Mouse (Mus musculus): ENCODE results near the gene 1520401A03Rik.

The 1520401A03Rik gene

DNA sequence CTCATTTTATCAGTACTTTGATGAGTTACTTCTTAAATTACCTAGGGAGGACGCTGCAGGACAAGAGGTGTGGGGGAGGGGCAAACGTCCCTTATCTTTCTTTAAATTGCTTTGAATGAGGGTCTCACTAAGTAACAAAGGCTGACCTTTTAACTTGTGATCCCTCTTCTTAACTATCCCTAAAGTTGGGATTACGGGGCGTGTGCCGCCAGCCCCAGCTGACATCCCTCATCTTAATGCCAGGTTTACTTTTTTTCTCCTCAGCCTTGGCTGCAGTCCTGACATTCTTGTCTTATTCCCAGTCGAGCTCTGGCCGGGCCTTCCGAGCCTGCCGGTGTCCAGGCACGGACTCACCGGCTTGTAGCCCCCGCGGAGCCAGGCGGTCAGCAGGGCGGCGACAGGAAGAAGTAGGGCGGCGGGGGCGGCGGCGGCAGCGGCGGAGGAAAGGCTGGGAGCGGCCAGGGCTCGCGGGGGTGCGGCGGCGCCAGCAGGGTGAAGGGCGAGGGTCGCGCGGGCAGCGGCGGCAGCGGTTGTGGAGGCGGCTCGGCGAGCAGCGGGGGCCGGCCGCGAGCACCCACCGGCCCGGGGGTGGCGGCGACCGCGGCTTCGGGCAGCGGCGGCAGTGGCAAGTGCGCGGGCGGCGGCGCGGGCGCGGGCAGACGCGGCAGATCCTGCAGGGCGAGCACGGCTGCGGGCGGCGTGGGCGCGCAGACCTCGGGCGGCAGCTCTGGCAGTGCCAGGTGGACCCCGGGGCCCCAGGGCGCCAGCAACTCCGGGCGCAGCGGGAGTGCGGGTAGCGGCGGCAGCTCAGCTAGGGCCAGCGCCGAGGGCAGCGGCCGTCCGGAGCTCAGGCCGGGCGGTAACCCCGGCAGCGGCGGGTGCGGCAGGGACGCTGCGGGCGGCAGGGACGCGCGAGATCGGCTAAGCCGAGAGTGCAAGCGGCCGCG is 23.2 kb downstream of the 1520401A03Rik start:
- peak; percentile 54 for DNase-seq

DNA sequence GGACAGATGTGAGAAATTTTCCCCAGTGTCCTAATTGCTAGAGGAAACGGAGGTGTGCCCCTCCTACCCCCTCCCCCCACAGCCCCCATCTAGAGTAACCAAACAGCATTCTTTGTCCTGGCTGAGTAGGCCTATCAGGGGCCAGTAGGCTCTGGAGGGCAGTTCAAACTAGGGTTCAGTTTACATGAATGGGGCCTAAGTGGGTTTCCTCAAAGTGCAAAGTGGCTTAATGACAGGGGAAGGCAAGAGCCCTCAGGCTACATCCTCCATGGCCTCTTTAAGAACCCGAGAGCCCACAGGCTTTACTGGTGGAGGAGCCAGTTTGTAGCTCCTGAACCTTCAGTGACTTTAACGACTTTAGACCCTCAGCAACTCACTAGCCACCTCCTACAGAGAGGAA is 26.8 kb downstream of the 1520401A03Rik start:
- DNase-seq: no peak

DNA sequence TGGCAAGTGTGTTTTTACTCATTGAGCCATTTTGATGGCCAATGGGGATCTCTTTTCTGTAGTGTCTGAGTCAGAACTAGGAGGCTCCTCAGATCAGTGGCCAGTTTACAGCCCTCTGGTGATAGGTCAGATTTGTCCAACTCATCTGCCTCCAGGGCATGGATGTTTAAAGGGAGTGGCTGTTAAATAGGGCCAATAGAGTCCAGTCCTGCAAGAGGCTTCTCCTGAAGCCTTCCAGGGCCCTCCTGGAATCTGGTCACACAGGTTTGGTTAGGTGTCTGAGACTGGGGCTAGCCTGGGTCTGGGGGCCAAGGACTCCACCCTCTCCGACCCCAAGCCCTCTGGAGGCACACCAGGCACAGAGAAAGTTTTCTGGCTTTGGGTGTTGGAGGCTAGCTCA is 28.1 kb downstream of the 1520401A03Rik start:
- DNase-seq: no peak

DNA sequence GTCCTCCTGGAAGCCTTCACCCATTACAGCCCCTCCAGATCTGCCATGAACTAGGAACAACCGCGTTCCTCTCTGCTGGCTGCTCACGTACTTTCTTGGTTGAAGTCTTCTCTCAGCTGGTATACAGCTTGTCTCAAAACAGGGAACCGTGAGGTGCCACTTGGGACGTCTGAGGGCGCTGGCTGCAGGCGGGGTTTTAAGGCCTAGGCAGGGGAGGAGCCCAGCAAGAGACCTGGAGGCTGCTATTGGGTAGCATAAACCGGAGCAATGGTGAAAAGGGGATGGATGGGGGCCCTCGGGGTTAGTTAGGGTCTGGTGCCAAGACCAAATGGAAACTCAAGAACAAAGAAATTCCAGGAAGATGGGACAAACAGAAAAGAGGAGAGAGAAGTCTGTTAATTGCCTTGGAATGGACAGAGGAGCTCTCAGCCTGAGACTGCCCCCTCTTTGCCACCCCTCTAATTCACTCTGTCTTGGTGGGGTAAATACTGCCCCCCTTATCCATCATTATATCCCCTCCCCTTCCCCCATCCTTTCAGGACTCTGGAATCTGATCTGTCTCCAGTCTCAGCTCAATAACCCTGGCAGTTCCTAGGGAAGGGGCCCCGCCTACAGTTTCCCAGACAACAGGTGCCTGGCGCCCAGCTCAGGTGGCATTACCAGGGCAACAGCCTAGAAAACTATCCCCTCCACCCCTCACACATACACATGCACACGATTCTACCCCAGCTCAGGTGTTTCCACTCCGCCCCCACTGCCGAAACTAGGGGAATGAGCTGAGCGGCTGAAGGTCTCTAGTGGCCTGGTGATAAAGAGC is 38.5 kb downstream of the 1520401A03Rik start, which contains the start of gene Cldn9:
Cldn9 (minus strand) TSS at position 171 of the 817 bp plus-strand sequence.
- DNase-seq: no peak

DNA sequence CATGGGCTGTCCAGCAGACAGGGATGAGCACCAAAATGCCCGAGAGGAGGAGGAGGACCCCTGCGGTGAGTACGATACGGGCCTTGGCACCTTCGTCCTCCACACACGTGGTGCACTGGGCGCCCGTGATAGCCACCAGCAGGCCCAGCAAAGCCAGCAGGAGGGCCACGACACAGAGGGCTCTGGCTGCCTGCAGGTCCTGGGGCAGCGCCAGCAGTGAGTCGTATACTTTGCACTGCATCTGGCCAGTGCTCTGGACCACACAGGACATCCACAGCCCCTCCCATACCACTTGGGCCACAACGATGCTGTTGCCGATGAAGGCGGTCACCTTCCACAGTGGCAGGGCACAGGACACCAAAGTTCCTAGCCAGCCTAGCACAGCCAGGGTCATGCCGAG is 39.4 kb downstream of the 1520401A03Rik start:
- no peak for DNase-seq

DNA sequence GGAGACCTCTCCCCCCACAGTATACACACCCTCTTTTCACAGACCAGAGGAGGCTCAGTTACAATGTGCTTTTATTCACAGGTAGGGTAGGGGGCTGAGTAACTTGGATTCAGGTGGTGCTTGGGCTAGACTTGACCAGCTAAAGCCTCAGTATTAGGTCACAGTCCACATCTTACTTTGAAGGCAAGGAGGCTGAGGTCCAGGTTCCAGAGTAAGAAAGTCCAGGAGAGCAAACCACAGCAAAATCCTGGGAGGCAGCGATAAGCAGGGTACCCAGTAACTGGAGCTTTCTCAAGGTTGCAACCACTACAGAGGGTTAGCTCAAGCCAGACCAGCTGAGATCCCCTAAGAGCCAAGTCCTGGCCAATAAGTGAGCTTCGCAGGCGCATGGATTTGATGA is 40.1 kb downstream of the 1520401A03Rik start:
- no peak for DNase-seq

DNA sequence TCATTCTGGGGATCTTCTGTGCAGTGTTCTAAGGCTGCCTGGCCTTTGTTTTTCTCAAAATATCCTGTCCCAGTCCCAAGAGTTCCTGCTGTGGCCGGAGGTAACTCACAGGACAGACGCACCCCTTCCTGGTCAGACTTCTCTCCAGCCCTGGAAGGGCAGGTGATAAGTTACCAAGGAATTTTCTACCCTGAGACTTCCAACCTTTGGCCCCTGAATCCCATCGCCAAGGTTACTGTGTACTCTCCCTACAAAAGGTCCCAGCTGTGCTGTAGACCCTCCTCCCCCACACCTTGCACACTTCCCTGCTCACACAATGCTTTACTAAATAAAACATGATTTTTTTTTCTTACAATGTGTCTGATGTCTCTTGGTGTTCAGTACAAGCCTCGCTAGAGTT is 40.5 kb downstream of the 1520401A03Rik start:
- DNase-seq: no peak

DNA sequence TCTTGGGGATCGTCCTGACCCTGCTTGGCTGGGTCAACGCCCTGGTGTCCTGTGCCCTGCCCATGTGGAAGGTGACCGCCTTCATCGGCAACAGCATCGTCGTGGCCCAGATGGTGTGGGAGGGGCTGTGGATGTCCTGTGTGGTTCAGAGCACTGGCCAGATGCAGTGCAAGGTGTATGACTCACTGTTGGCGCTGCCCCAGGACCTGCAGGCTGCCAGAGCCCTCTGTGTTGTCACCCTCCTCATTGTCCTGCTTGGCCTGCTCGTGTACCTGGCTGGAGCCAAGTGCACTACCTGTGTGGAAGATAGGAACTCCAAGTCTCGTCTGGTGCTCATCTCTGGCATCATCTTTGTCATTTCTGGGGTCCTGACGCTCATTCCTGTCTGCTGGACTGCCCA is 41.5 kb downstream of the 1520401A03Rik start:
- peak; percentile 25 for DNase-seq

DNA sequence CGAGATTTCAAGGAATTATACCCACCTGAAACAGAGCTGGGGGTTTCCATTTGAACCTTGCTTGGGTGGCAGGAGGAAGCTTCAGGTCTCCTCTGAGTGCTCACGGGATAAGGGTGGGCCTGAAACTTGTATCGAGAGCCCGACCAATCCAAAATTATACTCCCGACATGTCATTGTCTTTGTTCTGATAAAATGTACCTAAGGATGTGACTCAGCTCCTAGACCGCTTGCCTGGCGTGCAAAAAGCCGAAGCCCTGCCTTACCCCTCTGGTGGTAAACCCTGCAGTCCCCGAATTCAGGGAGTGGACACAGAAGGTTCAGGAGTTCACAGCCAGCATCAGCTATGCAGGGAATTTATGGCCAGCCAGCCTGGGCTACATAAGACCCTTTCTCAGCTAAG is 42.2 kb downstream of the 1520401A03Rik start:
- DNase-seq: peak; percentile 9

DNA sequence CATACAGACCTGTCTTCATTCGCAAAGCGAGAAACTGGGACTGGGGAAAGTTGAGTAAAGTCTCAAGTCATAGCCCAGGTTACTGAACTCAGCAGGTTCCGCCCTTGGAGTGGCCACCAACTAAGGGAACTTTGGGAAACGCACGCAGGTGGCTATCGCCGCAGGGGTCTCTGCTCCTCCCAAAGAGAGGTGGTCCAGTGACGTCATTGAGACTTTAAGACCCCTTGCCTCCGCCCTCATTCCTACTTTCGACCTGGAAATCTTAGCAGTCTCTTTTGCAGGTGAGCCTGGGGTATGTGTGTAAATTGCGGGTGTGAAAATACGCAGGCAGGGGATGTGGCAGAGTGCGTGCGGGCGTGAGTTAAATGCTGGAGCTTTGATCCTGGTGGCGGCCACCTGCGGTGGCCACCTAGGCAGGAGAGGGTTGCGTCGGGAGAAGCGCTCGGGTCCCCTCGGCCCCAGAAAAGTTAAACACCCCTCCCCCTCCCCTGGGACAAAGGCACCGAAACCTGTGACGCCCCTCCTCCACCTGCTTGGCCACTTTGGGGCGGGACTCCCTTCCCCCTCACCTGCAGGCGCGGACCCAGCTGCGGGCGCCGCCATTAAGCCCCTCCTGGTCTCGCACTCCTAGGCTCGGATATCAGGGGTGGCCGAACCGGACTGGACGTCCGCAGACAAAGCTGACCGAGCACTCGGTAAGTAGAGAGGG is 43.3 kb downstream of the 1520401A03Rik start, which contains the start of gene Cldn6:
Cldn6 (plus strand) TSS at position 123 of the 709 bp plus-strand sequence.
- DNase-seq: peak; percentile 26

DNA sequence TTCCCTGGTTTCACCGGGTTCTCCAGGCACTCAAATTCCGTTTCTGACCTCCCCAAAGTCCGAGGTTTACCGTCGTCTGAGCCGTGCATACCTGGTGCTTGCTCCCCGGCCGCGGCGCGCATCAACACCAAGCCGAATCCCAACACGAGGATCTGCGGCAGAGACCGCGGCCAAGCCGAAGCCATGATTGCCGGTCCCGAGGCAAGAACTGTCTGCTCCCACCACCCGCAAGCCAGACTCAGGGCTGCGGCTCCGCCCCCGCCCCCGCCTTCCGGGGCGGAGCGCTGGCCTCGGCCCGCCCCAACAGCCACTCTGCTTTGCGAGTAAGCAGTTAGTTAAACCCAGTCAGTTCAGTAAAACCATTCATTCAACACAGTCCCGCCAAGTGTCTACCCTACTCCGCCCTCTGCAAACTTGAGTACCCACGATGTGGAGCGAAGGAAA is 45.3 kb downstream of the 1520401A03Rik start, which contains the start of gene Tnfrsf12a:
Tnfrsf12a (minus strand) TSS at position 233 of the 444 bp plus-strand sequence.
- DNase-seq: peak; percentile 83

DNA sequence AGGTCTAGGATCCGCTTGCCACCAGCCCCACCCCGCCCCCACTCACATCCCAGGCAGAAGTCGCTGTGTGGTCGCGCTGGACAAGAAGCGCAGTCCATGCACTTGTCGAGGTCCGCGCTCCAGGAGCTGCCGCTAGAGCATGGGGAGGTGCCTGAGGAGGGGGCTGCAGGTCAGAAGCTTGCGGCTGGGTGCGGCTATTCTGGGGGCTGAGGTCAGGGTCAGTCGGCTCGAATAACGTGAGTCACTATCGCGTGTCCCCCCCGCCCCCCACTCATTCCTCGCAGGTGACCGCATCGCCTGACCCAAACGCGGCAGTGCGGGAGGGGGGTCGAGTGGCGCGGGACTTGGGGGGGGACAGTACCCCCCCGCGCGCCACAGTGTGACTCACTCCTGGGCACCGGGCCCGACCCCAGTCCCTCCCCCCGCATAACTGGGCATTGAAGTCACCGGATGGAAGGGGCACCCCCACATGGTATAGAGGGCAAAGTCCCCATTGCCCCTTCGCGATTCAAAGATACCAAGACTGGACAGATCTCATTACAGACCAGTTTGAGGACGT is 46.0 kb downstream of the 1520401A03Rik start:
- peak; percentile 62 for DNase-seq

DNA sequence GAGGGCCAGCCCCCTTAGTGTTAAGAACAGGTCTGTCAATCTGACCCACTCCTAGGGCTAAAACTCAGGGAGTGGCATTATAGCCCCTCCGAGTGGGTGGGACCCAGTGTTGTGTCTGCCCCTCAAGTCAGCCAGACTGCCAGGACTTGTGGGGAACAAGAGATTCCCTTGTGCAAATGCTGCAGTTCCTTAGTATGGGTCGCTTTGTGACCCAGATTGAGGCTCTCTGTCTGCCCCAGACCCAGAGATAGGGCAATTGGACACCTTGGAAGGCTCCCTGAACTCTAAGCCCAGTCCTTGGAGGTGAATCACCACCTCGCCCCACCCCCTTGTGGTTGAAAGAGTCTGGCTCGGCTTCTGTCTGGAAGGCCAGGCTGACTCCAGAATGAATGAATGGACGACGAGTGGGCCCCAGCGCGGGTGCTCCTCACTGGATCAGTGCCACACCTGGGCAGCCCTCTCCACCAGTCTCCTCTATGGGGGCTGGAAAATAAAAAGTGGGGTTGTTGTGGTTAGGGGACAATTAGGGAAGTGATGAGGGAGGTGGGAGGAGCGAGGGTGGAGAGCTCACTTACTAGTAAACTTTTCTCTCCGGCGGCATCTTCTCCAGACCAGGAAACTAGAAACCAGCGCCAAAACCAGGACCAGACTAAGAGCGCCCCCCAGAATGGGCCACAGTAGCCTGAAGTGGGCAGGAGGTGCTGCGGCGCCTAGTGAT is 46.9 kb downstream of the 1520401A03Rik start:
- peak; percentile 65 for DNase-seq

DNA sequence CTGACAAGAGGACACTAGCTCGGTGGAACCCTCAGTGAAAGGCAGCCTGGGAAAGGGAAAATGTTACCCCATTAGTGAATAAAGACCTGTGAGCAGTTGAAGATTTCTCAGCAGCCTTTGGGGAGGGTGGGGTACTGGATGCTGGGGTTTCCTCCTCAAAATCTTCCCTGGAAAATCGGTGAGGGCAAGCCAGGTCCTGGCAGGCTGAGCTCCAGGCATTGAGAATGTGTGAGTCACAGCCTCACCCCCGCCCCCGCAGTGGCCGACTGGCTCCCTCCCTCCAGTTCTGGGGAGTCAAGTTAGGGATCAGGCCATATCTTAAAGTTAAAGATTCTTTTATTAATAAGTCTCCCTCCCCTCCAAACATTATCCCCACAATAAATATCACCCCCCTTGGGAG is 47.5 kb downstream of the 1520401A03Rik start:
- peak; percentile 53 for DNase-seq

DNA sequence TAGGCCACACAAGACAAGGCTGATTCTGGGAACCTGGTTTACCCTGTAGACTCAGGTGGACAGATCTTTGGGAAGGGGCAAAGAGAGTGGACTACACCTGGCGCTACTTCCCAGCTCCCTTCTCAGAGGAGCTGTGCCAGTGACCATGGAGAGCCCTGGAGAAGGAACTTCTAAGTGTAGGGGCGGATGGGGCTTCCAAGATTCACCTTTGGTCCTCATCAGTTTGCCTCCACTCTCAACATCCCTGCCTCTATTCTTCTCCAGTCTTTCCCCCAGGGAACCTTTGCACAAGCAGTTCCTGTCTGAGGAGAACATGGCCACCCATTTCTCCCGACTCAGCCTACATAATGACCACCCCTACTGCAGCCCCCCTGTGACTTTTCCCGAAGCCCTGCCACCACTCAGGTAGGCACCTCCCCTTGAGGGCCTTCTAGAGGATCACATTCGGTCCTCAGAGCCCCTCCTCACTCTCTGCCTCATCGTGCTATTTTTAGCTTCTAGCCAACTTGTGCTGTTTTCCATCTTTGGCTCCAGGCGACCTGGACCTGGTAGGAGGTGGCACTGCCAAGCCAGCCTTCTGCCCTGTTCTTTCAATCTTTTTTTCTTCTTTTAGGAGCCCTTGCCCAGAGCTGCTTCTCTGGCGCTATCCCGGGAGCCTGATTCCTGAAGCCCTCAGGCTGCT is 48.2 kb downstream of the 1520401A03Rik start:
- peak; percentile 59 for DNase-seq

DNA sequence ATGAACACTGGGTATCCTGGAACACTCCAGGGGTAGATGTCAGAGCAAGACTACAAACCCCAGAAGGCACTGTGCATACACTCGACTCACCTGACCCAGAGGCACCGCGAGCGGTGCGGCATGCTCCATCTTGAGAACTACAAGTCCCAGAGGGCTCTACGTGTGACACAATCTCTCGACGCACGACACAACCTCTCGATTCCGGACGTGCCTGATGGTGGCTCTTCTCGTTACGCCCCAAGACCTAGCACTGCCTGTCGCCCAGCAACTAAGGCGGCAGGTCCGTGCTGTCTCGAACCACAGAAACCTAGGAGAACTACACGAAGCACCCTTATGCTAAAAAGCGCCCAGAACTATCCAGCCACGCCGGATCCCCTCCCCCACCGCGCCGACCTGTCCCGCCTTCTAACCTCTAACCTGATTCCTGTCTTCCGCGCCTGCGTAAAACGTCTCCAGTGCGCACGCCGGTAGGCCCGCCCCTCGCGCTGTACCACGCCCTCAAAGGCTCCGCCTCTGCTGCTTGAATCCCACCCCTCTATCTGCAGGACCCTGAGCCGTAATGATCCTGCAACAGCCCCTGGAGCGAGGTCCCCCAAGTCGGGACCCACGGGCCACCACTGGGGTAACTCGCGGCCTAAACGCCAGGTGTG is 49.0 kb downstream of the 1520401A03Rik start, which contains the start of the genes Hcfc1r1 and Thoc6:
Hcfc1r1 (plus strand) TSS at position 173 of the 650 bp plus-strand sequence.
Thoc6 (minus strand) TSS at position 459 of the 650 bp plus-strand sequence.
- DNase-seq: peak; percentile 95

DNA sequence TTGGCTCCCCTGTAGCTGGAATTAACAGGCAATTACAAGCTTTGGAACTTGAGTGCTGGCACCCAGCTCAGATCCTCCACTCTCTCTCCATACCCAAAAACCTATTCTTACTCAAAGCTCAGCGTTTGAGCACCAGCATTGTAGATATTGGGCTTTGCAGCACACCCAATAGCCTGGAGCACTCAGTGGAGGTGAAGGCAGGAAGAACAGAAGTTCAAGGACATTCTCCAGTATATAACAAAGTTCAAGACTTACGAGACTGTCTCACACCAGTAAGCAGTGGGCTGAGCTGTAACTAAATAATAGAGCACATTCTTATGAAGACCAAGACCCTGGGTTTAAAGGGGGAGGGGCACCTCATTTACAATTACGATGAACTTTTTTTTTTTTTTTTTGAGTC is 49.8 kb downstream of the 1520401A03Rik start:
- no peak for DNase-seq

DNA sequence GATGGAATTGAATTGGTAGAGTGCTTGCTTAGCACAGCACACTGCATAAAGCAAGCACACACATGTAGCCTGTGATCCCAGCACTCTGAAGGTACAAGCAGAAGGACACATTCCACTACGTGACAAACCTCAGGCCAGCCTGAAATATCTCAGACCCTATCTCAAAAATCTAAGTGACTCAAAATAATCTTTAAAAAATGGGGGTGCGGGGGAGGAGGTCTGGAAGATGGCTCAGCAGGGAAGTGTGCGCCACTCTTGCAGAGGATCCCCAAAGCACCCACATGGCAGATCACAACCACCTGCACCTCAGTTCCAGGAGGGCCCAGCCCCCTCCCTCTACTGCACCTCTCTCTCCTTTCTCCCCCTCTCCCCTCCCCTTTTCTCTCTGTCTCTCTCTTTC is 51.1 kb downstream of the 1520401A03Rik start:
- DNase-seq: no peak

DNA sequence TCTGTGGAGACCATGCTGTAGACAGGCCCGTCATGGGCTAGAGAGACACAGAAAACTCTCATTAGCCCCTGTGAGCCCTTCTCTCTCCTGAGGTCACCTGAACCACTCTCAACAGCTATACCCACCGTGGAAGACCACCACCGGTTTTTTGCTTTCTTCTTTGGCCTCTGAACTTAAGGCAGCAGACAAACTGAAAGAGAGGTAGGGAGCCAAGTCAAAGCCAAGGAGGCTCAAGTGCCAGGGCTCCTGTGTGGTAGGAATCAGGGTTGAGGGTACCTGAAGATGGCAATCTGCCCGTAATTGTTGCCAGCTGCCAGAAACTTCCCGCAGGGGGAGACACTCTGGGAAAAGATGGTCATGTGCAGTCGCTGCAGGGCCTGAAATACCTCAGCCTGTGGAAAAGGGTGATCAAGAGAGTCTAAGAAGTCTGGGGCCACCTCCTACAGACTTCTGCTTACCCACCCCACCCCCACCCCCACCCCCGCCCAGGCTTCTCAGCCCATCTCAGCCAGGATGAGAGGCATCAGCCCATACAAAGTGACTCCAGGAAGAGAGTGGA is 52.0 kb downstream of the 1520401A03Rik start:
- DNase-seq: no peak

DNA sequence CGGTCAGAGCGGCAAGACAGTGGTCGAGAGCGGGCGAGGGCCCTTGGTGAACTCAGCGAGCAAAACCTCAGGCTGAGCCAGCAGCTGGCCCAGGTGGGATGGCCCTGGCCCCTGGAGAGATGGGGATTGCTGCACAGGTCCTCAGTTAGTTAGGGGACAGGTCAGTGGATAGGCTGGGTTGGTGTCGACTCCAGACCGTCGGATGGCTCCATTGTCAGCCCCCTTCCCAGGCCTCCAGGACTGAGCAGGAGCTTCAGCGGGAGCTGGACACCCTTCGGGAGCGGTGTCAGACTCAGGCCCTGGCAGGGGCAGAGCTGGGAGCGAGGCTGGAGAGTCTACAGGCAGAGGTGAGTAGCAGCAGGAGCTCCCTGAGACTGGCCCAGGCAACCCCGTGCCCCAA is 57.1 kb downstream of the 1520401A03Rik start:
- DNase-seq: no peak

All from cerebellum, adult 11 months (tissue).